Mouse (Mus musculus) kidney, adult 2 months (tissue): ENCODE results near the gene Cnot11.

Experiments
- CTCF ChIP-seq: fragments of 200-500 bp; conservative IDR thresholded peaks from 2 replicates; pipeline ENCODE4 v1.5.1; 2011; ENCODE audit warnings: low read depth, mild to moderate bottlenecking, control low read depth, low read length, moderate library complexity, mixed read lengths; ENCODE audit not compliant: insufficient read depth, insufficient read length
- POLR2A ChIP-seq: fragments of 200-500 bp; IDR thresholded peaks from one replicate; pipeline ENCODE4 v1.6.1; 2011; ENCODE audit warnings: low read depth, low read length, control low read depth

- TF ChIP-seq POLR2A = no peak
- no peak for TF ChIP-seq CTCF
Measured at GRCm38 (mm10) chr1:39546160-39546866, 11.5 kb downstream of the Cnot11 start.
